Mouse (Mus musculus): ENCODE data around the gene Iqsec1. TPM values are rescaled to one million over a fixed set of nuclear protein-coding genes. Genes with fewer than 3 reads are reported as not detected.

Iqsec1 gene
- polyA plus RNA-seq, 1 experiment from 2014 or later: 15.0 TPM

DNA sequence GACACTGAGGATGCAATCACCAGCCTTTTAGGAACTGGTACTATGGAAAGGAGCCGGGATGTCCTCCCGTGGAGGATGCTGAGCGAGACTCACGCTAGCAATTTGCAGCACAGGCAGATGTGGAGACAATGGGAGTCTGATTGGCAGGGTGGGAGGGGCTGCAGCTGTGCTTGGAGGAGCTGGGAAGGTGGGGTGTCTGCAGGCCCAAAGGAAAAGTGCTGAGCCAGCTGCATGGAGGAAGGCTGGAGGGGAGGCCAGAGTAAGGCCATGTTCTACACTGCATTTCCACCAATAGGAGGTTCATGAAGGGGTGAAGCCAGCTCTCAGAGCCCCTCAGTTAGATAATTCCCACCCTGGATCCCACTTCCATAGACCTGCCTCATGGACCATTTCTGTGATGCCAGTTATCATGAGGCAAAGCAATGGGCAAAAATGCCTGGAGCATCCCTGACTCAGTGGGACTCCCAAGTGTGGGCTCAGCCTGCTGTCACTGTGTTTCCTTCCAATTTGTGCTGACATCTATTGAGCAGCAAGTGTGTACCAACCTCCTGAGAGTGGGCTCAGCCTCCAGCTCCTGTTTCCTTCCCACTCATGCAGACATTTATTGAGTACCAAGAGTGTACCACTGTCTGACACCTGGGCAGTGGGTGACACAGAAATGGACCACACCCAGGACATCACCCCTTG is 166.4 kb downstream of the Iqsec1 start:
- Histone ChIP-seq H3K9ac (no peak overlapping the region), H3K27me3 (no peaks in the 10 kb centered on the region), H3K36me3 (replicated peaks) (no peaks in the 10 kb centered on the region), H3K4me2 (no peak overlapping the region), H3K27ac (peak overlapping the region; percentile 38; the same call in 1 of the 2 replicates), H3K9me3 (no peaks in the 10 kb centered on the region), H3K4me3 (replicated peaks) (no peak overlapping the region), H3K4me1 (peaks cover 5% of the 10 kb centered on the region; the same call in 1 of the 2 replicates)
- peak; percentile 56; the same call in 1 of the 2 replicates for ATAC-seq (ENCODE audit: low FRiP score)
- 29% methylated on average over 4 of the region's 4 CpGs for WGBS

DNA sequence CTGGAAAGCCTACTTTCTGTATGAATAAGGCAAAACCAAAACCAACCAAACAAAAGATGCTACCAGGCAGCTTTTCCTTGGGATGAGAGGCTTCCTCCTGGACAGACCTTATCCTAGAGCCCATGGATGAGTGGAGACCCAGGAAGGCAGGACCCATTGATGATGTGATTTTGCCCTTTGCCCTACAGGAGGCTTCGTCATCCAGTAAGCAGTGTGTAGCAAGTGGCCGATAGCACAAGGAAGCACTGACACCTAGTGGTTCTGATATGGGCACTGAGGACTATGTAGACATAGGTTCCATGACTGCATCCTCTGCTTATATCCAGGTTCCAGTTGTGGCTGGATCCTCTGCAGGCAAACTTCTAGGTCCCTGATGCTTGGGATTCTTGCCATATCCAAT is 168.6 kb downstream of the Iqsec1 start:
- no peak for ATAC-seq (ENCODE audit: low FRiP score)
- no peaks in the 10 kb centered on the region for H3K9me3 ChIP-seq
- no peaks in the 10 kb centered on the region for H3K36me3 ChIP-seq (replicated peaks)
- no peak overlapping the region for H3K27ac ChIP-seq
- peaks cover 5% of the 10 kb centered on the region; the same call in 1 of the 2 replicates for H3K4me1 ChIP-seq
- WGBS: 69% methylated on average over 2 of the region's 2 CpGs
- no peaks in the 10 kb centered on the region for H3K27me3 ChIP-seq
- H3K4me3 ChIP-seq (replicated peaks): no peak overlapping the region
- H3K4me2 ChIP-seq: no peak overlapping the region
- H3K9ac ChIP-seq: no peak overlapping the region

DNA sequence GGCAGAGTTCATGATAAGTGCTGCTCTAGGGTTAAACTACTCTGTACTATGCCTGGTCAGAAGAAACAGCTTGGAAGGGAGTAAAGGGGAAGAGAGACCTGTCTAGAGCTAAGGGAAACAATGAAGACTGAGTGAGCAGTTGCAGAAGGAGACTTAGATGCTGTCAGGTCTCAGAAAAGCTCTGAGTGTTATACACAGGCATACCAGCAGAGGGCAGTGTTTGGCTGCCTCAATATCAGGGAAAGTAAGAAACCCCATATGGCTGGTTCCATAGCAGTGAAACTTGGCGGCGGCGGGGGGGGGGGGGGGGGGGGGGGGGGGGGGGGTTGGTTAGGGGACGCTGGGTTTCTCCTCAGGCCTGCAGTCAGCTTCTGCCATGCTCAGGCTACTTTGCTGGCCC is 169.5 kb downstream of the Iqsec1 start:
- peaks cover 5% of the 10 kb centered on the region; the same call in 1 of the 2 replicates for H3K4me1 ChIP-seq
- H3K27me3 ChIP-seq: no peaks in the 10 kb centered on the region
- H3K4me3 ChIP-seq (replicated peaks): no peak overlapping the region
- no peak for ATAC-seq (ENCODE audit: low FRiP score)
- no peaks in the 10 kb centered on the region for H3K9me3 ChIP-seq
- no peaks in the 10 kb centered on the region for H3K36me3 ChIP-seq (replicated peaks)
- no peak overlapping the region for H3K4me2 ChIP-seq
- H3K9ac ChIP-seq: no peak overlapping the region
- no CpG with 5 or more reads among the region's 4 CpGs for WGBS
- H3K27ac ChIP-seq: no peak overlapping the region

DNA sequence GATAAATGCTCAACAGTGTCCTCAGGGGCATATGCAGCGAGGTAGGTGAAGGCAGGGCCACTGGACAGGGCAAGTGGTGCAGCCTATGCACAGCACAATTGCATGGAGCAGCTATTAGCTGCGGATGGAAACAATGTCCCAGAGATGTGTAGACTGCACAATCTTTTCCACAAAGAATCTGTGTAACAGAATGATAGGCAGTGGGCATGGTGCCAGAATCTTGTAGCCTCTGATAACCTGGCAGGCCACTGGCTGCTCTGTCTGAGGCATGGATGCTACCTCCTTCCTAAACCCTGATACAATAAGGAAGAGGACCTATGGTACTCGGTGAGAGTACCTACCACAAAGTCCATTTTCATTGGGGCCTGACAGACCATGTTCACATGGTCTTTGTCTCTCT is 171.9 kb downstream of the Iqsec1 start:
- ATAC-seq (ENCODE audit: low FRiP score): no peak
- no peaks in the 10 kb centered on the region; the same call in 1 of the 2 replicates for H3K4me1 ChIP-seq
- H3K9ac ChIP-seq: no peak overlapping the region
- H3K4me3 ChIP-seq (replicated peaks): no peak overlapping the region
- no peaks in the 10 kb centered on the region for H3K9me3 ChIP-seq
- H3K4me2 ChIP-seq: no peak overlapping the region
- H3K27ac ChIP-seq: no peak overlapping the region
- no peaks in the 10 kb centered on the region for H3K36me3 ChIP-seq (replicated peaks)
- 75% methylated on average over 3 of the region's 3 CpGs for WGBS
- peaks cover 5% of the 10 kb centered on the region; the same call in 1 of the 2 replicates for H3K27me3 ChIP-seq

DNA sequence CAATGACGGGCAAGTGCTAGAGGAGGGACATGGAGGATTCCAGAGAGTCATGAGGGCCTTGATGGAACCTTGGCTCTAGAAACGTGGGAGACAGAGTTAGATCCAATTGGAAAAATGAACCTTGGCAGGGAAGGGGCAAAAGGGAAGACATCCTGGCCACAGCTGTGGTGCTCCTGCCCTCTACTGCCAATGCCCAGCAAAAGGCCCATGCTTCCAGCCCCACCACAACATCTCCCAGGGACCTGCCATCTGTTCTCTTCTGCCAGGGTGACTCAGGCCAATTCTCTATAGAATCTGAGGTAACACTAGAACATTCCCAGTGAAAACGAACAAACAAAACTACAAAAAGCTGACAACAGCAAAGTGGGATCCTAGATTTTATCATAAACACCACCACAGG is 173.1 kb downstream of the Iqsec1 start:
- Histone ChIP-seq H3K36me3 (replicated peaks) (no peaks in the 10 kb centered on the region), H3K9me3 (no peaks in the 10 kb centered on the region), H3K4me3 (replicated peaks) (no peak overlapping the region), H3K27ac (no peak overlapping the region), H3K9ac (no peak overlapping the region), H3K27me3 (peaks cover 8% of the 10 kb centered on the region; the same call in 1 of the 2 replicates), H3K4me2 (no peak overlapping the region), H3K4me1 (peaks cover 6% of the 10 kb centered on the region)
- 78% methylated on average over 3 of the region's 3 CpGs for WGBS
- no peak for ATAC-seq (ENCODE audit: low FRiP score)

DNA sequence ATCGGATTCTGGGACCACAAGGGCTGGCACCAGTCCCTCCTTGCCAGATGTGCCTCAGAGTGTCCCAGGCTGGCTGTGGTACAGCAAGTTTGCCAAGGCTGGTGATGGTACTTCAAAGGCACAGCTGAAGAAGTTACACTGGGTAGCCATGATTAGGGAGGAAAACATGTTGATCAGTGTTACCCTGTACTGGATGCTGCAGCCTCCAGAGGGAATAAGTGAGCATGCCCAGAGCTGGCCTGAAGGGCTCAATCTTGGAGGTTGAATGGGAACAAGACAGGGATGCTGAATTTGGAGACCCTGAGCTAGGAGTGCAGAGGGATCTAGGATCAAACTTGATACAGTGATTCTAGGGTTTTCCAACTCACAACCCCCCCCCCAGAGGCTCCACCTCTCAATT is 175.0 kb downstream of the Iqsec1 start:
- H3K4me3 ChIP-seq (replicated peaks): no peak overlapping the region
- 90% methylated on average over 1 of the region's 1 CpGs for WGBS
- no peak for ATAC-seq (ENCODE audit: low FRiP score)

DNA sequence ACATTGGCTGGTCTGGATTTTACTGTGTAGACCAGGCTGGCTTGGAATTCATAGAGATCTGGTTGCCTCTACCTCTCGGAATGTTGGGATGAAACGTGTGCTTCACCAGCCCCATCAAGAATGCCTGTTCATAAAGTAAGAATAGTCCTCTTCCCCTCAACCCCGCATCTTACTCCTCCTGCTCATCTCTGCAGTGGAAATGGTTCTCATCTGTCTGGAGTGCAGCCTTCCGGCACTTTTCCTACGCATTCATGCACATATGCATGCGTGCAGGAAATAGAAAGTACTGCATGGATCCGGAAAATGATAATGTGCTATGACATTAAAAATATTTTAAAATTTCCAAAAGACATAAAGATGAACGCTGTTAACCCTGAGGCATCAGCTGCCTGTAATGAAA is 175.9 kb downstream of the Iqsec1 start:
- peaks cover 34% of the 10 kb centered on the region for H3K4me1 ChIP-seq
- no peak overlapping the region for H3K4me2 ChIP-seq
- peaks cover 8% of the 10 kb centered on the region; the same call in 1 of the 2 replicates for H3K27me3 ChIP-seq
- no peak for ATAC-seq (ENCODE audit: low FRiP score)
- 87% methylated on average over 8 of the region's 8 CpGs for WGBS
- H3K36me3 ChIP-seq (replicated peaks): no peaks in the 10 kb centered on the region
- H3K9ac ChIP-seq: no peak overlapping the region
- H3K27ac ChIP-seq: no peak overlapping the region
- no peak overlapping the region for H3K4me3 ChIP-seq (replicated peaks)
- H3K9me3 ChIP-seq: no peaks in the 10 kb centered on the region

More for the DNA sequence above, 175.0 kb downstream of the Iqsec1 start:
- H3K4me2 ChIP-seq: no peak overlapping the region
- H3K9ac ChIP-seq: no peak overlapping the region
- H3K9me3 ChIP-seq: no peaks in the 10 kb centered on the region
- H3K36me3 ChIP-seq (replicated peaks): no peaks in the 10 kb centered on the region
- H3K27ac ChIP-seq: no peak overlapping the region
- peaks cover 24% of the 10 kb centered on the region for H3K4me1 ChIP-seq
- H3K27me3 ChIP-seq: peaks cover 8% of the 10 kb centered on the region; the same call in 1 of the 2 replicates

DNA sequence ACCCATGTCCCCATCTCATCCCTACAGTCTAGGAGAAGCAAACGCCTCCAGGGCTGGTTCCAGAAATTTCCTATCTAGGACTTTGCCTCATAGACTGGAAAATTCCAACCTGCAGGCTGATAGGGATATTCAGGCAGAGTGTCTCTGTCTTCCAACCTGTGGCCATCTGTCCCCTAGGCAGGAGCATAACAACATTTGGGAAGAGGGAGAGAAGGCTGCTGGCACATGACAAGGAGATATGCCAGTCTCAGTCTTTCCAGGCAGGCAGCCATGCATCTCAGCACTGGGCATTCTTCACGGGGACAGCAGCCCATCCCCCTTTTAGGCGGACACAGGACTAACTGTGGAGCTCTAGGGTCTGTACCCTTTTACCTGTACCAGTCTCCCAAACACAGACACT is 176.4 kb downstream of the Iqsec1 start:
- Histone ChIP-seq H3K36me3 (replicated peaks) (no peaks in the 10 kb centered on the region), H3K27me3 (peaks cover 8% of the 10 kb centered on the region; the same call in 1 of the 2 replicates), H3K27ac (no peak overlapping the region), H3K4me2 (no peak overlapping the region), H3K4me3 (replicated peaks) (no peak overlapping the region), H3K9me3 (no peaks in the 10 kb centered on the region), H3K4me1 (peaks cover 38% of the 10 kb centered on the region), H3K9ac (no peak overlapping the region)
- WGBS: 53% methylated on average over 3 of the region's 3 CpGs
- ATAC-seq (ENCODE audit: low FRiP score): no peak

DNA sequence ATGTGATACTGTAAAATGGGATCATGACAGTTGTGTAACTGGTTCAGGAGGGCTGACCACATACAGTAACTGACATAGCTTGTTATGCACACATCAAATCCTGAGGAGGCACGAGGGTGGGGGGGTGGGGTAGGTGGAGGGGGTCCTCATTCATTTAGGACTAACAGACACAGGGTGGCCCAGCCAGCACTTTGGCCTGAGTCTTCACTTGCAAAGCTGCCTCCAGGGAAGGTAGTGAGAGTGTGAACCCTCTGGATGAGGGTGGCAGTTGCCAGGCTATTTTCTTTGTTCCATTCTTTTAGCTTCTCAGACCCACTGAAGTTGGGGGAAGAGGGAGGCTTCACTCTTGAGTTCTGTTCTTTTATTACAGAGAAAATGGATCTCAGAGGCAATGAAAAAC is 177.9 kb downstream of the Iqsec1 start:
- no peak; the same call in 1 of the 2 replicates for ATAC-seq (ENCODE audit: low FRiP score)
- Histone ChIP-seq H3K27ac (no peak overlapping the region), H3K4me3 (replicated peaks) (no peak overlapping the region), H3K36me3 (replicated peaks) (no peaks in the 10 kb centered on the region), H3K9ac (no peak overlapping the region), H3K4me2 (peak overlapping the region; percentile 59), H3K9me3 (no peaks in the 10 kb centered on the region), H3K4me1 (peaks cover 45% of the 10 kb centered on the region), H3K27me3 (peaks cover 17% of the 10 kb centered on the region)
- 53% methylated on average over 1 of the region's 1 CpGs for WGBS

DNA sequence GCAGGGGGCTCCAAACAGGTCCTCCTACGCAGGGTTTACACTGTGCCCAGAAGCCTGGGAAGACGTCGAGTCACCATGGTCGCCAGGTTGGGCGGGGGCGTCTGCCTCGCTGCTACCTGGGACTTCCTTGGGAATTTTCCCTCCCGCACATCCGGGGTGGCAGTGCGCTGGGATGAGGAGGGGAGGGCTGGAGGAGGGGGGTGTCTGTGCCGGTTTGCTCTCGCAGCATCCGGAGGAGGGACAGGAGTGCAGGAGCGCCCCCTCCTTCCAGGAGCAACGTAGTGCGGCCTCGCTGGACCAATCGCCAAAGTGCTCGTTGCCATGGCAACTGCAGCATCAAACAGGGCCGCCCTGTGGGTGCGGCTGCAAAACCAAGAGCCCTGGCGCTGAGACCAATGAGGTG is 178.5 kb downstream of the Iqsec1 start:
- H3K4me3 ChIP-seq (replicated peaks): peak overlapping the region; percentile 38
- peak overlapping the region; percentile 48 for H3K9ac ChIP-seq
- H3K27ac ChIP-seq: 0 out of 2 replicates have a peak overlapping the region, but pooled peaks have one; percentile 46
- under 1% methylated on average over 22 of the region's 22 CpGs for WGBS
- peak overlapping the region; percentile 59 for H3K4me2 ChIP-seq
- peaks cover 17% of the 10 kb centered on the region for H3K27me3 ChIP-seq
- H3K36me3 ChIP-seq (replicated peaks): no peaks in the 10 kb centered on the region
- ATAC-seq (ENCODE audit: low FRiP score): peak; percentile 91
- H3K4me1 ChIP-seq: peaks cover 45% of the 10 kb centered on the region
- H3K9me3 ChIP-seq: no peaks in the 10 kb centered on the region

DNA sequence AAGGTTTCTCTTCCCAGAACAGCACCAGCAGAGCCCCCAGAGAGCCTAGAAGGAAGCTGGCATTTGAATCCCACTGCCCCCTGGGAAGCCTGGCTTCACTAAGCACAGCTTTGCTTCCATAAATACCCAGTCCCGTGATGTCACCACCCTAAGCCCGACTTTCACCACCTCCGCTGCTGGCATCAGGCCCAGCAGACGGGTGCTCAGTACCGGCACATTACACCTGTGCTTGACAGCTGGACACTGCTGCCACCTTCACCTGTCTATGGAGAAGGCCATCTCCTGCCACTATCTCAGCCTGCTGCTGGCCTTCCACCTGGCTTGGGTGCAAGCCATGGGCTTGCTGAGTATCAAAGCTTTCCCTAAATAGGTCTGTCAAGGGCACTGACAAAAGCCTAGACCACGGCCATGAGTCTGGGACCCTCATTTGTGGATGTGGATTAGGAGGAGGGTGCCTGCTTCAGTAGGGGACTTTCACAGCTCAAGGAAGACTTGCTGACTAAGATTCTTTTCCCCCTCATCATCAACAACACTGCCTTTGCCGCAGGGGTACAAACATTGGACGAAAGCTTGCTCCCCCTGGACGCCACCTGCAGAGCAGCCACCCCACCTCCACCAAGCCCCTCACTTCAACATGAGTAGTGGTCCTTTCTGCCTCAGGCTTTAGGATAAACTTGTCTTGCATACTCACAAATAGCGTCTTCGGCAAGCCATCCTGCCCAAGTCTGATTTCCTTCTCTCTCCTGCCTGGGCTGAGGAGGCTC is 179.2 kb downstream of the Iqsec1 start:
- Histone ChIP-seq H3K36me3 (replicated peaks) (no peaks in the 10 kb centered on the region), H3K27me3 (peaks cover 17% of the 10 kb centered on the region), H3K4me2 (peak overlapping the region; percentile 59), H3K4me3 (replicated peaks) (peak overlapping the region; percentile 38), H3K27ac (0 out of 2 replicates have a peak overlapping the region, but pooled peaks have one; percentile 46), H3K9me3 (no peaks in the 10 kb centered on the region), H3K9ac (peak overlapping the region; percentile 48), H3K4me1 (peaks cover 45% of the 10 kb centered on the region)
- 55% methylated on average over 11 of the region's 11 CpGs for WGBS
- peak; percentile 14; the same call in 1 of the 2 replicates for ATAC-seq (ENCODE audit: low FRiP score)

DNA sequence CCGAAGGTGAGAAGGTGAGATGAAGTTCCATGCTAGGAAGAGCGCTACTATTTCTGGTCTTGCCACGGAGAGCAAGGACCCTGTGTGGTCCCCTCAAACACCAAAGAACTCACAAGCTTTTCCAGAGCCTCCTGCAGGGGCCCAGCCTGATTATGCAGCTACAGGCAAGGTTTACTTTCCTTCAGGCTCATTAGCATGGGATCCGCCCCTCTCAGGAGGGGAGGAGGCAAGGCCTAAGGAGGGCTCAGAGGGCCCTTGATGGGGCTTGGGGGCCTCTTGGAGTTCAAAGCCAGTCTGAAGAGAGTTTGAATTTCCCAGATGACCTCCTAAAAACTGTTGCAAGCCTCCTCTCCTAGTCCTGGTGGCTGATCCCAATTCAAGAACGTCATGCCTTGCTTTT is 179.9 kb downstream of the Iqsec1 start:
- H3K4me3 ChIP-seq (replicated peaks): no peak overlapping the region
- peak overlapping the region; percentile 59 for H3K4me2 ChIP-seq
- H3K9ac ChIP-seq: no peak overlapping the region
- H3K27ac ChIP-seq: no peak overlapping the region
- peak; percentile 41; the same call in 1 of the 2 replicates for ATAC-seq (ENCODE audit: low FRiP score)
- H3K27me3 ChIP-seq: peaks cover 17% of the 10 kb centered on the region
- WGBS: 7% methylated on average over 5 of the region's 5 CpGs
- H3K4me1 ChIP-seq: peaks cover 45% of the 10 kb centered on the region
- H3K36me3 ChIP-seq (replicated peaks): no peaks in the 10 kb centered on the region
- no peaks in the 10 kb centered on the region for H3K9me3 ChIP-seq

All from forebrain, embryonic 12.5 days (tissue).